Mouse (Mus musculus) embryonic facial prominence, embryonic 11.5 days (tissue): ENCODE results near the gene Map4k3. TPM values are rescaled to one million over a fixed set of nuclear protein-coding genes. Genes with fewer than 3 reads are reported as not detected.
"Not testable (repeated sequence)": the region's sequence is repeated elsewhere in the genome, so short reads cannot be mapped to it uniquely, and the experiment has no call there.

Source experiments
- ATAC-seq: fragments of 200-750 bp; cut with Nextera tagmentation; replicated peaks from 2 replicates; pipeline ENCODE4 v1.8.0; 2017; ENCODE audit warnings: low read depth; ENCODE audit not compliant: insufficient number of reproducible peaks, low FRiP score, low TSS enrichment
- DNase-seq: peaks from one replicate; pipeline ENCODE4 v3.0.0-alpha.2; 2015; ENCODE audit warnings: low spot score
- H3K27ac ChIP-seq: fragments of 300-500 bp; sonication (generic); replicated peaks from 2 replicates; pipeline ENCODE4 v1.5.1; 2014; ENCODE audit warnings: mild to moderate bottlenecking, low read depth, low read length, control low read depth
- H3K27me3 ChIP-seq: fragments of 300-500 bp; sonication (generic); 2 replicates; pipeline ENCODE4 v1.6.1; 2014; ENCODE audit warnings: mild to moderate bottlenecking, low read length, moderate library complexity, mixed read lengths; ENCODE audit not compliant: control insufficient read depth, insufficient read depth
- H3K36me3 ChIP-seq: fragments of 300-500 bp; sonication (generic); replicated peaks from 2 replicates; pipeline ENCODE4 v1.6.1; 2014; ENCODE audit warnings: low read depth, mild to moderate bottlenecking, low read length, moderate library complexity, mixed read lengths; ENCODE audit not compliant: control insufficient read depth, insufficient read depth
- H3K4me1 ChIP-seq: fragments of 300-500 bp; sonication (generic); 2 replicates; pipeline ENCODE4 v1.6.1; 2014; ENCODE audit warnings: low read length, mixed read lengths; ENCODE audit not compliant: control insufficient read depth, insufficient read depth
- H3K4me2 ChIP-seq: fragments of 300-500 bp; sonication (generic); 2 replicates; pipeline ENCODE4 v1.6.1; 2014; ENCODE audit warnings: low read depth, mild to moderate bottlenecking, control low read depth, low read length, moderate library complexity
- H3K4me3 ChIP-seq: fragments of 300-500 bp; sonication (generic); 2 replicates; pipeline ENCODE4 v1.5.1; 2014; ENCODE audit warnings: low read depth, low read length, control low read depth
- H3K9ac ChIP-seq: fragments of 300-500 bp; sonication (generic); replicated peaks from 2 replicates; pipeline ENCODE4 v1.6.1; 2014; ENCODE audit warnings: mild to moderate bottlenecking, control low read depth, low read length
- H3K9me3 ChIP-seq: fragments of 300-500 bp; sonication (generic); replicated peaks from 2 replicates; pipeline ENCODE4 v1.6.1; 2016; ENCODE audit warnings: mild to moderate bottlenecking, low read length, inconsistent platforms, mixed read lengths; ENCODE audit not compliant: control insufficient read depth
- WGBS: fragments of 180-500 bp; shearing (Covaris S2); extraction: QIAGEN DNeasy Blood & Tissue Kit; methylation state at CpG from one replicate; pipeline ENCODE4 v1.1.7; 2014; 5-methylcytosine and 5-hydroxymethylcytosine counted together
- polyA plus RNA-seq: library from polyadenylated mRNA; unstranded; fragments of >200 nt; fragmentation: Nextera tagmentation; extraction: Ambion mirVana; gene quantifications from 2 replicates; pipeline ENCODE4 v1.2.1, GENCODE M21; 2014

Gene Map4k3
- polyA plus RNA-seq, 1 experiment from 2014 or later = 30.6 TPM

- H3K36me3 ChIP-seq, H3K9ac ChIP-seq, H3K27me3 ChIP-seq, ATAC-seq, DNase-seq, H3K27ac ChIP-seq, H3K4me2 ChIP-seq, H3K9me3 ChIP-seq, H3K4me1 ChIP-seq, H3K4me3 ChIP-seq: not testable (repeated sequence)
- WGBS = 56% methylated on average over 2 of the region's 2 CpGs
These were observed 196.9 kb downstream of the Map4k3 start for GRCm38 (mm10) chr17:80531351-80531750.

Other genes with a start within 250 kb of the Map4k3 start
- gene Sos1, start 248.0 kb downstream of the Map4k3 start, polyA plus RNA-seq = 8.4 and 9.1 TPM in 2 replicates
- gene Cdkl4, start 150.7 kb downstream of the Map4k3 start, polyA plus RNA-seq = 1.4 and 1.9 TPM in 2 replicates
- gene Tmem178, start 216.1 kb upstream of the Map4k3 start, polyA plus RNA-seq = 4.3 and 5.6 TPM in 2 replicates